Mouse (Mus musculus): ENCODE data around the gene Tada3. TPM values are rescaled to one million over a fixed set of nuclear protein-coding genes. Genes with fewer than 3 reads are reported as not detected.
"Not testable (repeated sequence)": the region's sequence is repeated elsewhere in the genome, so short reads cannot be mapped to it uniquely, and the experiment has no call there.

Tada3 gene
- polyA plus RNA-seq, 1 experiment from 2014 or later = 74.7 TPM

DNA sequence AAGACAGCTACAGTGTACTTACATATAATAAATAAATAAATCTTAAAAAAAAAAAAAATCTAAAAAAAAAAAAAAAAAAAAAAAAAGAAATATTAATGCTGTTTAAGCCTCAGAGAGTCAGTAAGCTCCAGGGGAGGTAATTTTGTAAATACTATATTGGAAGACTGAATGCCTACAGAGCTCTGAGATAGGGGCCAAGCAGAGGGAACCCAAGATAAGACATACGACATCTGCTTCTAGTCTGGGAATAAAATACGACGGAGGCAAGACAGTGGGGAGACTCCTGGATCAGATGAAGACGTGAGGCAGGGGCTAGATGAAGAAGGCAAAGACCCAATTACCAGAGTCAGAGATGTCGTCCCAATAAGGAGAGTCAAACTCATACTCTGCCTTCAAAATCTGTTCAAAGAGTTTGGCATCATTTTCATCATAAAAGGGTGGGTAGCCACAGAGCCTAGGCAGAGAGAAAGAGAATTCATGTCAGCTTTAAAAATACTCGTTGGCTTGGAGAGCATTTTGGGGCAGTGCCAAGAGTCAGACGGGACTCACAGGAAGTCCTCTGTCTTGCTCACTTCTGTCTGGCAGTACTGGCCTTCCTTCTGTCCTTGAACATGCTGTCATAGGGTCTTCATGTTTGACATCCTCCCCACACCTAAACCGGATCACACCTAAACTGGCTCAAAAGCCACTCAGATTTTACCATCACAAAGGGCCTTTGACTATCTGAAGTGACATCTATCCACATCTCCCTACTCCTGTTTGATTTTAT lies 40.6 kb downstream of the Tada3 start:
- peaks cover 67% of the 10 kb centered on the region for H3K36me3 ChIP-seq
- H3K4me3 ChIP-seq (replicated peaks) = no peak overlapping the region
- no peak overlapping the region for H3K4me2 ChIP-seq (replicated peaks)
- no peaks in the 10 kb centered on the region for H3K9me3 ChIP-seq
- WGBS = 73% methylated on average over 8 of the region's 8 CpGs
- ATAC-seq = no peak
- no peaks in the 10 kb centered on the region for H3K27me3 ChIP-seq
- H3K9ac ChIP-seq (replicated peaks) = no peak overlapping the region
- H3K4me1 ChIP-seq (replicated peaks) = peaks cover 10% of the 10 kb centered on the region
- no peak overlapping the region for H3K27ac ChIP-seq

GRCm38 (mm10) chr6:113334216-113334615 lies 43.5 kb downstream of the Tada3 start:
- Histone ChIP-seq H3K27ac (no peak overlapping the region), H3K4me1 (replicated peaks) (0 out of 2 replicates have a peak, but pooled peaks cover 4% of the 10 kb centered on the region), H3K36me3 (peaks cover 72% of the 10 kb centered on the region), H3K27me3 (no peaks in the 10 kb centered on the region), H3K9me3 (no peaks in the 10 kb centered on the region), H3K4me3 (replicated peaks) (no peak overlapping the region), H3K4me2 (replicated peaks) (no peak overlapping the region), H3K9ac (replicated peaks) (no peak overlapping the region)
- 85% methylated on average over 6 of the region's 6 CpGs for WGBS
- ATAC-seq = no peak

DNA sequence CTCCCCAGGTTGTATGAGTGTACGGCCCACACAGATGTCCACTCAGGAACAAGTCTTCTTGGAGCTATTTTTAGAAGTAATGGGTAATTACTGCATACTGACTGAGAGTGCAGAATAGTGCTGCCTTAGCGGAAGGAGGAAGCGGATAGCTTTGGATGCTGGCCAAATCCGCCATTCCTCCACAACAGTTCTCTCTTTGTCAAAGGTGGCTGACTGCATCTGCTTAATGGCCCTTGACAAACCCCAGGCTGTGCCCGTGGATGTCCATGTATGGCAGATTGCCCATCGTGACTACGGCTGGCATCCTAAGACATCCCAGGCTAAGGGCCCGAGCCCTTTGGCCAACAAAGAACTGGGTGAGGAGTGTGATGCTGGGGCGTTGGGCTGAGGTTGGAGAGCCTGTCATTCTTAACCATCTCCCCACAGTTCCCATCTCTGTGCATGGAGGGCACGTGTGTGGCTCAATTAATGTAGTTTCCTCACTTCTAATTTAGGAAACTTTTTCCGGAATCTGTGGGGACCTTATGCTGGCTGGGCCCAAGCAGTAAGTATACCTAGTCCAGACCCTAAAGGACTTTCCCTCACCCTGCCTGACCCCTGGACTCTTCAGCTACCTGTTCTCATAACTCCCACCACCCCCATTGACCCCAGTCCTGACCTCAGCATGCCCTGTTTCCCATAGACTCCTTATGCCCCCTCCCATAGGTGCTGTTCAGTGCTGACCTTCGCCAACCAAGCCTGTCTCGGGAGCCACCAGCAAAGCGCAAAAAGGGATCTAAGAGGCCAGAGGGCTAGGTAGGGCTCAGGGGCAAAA lies 44.3 kb downstream of the Tada3 start:
- Histone ChIP-seq H3K9ac (replicated peaks) (no peak overlapping the region), H3K27ac (peak overlapping the region; percentile 39; the same call in 1 of the 2 replicates), H3K36me3 (peaks cover 63% of the 10 kb centered on the region), H3K27me3 (no peaks in the 10 kb centered on the region), H3K4me2 (replicated peaks) (no peak overlapping the region), H3K4me1 (replicated peaks) (0 out of 2 replicates have a peak, but pooled peaks cover 4% of the 10 kb centered on the region), H3K9me3 (no peaks in the 10 kb centered on the region), H3K4me3 (replicated peaks) (no peak overlapping the region)
- peak; percentile 56 for ATAC-seq
- 76% methylated on average over 14 of the region's 14 CpGs for WGBS

DNA sequence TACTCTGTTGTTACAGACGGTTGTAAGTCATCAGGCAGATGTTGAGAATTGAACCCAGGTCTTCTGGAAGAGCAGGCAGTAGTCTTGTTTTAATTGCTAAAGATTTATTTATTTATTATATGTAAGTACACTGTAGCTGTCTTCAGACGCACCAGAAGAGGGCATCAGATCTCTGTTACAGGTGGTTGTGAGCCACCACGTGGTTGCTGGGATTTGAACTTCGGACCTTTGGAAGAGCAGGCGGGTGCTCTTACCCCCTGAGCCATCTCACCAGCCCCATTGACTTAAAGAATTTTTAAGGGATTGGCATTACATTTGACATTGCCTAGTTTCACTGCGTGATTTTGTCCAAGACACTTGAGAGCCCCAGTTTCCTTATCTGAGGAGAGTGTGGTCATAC lies 44.9 kb downstream of the Tada3 start:
- not testable (repeated sequence) for H3K9me3 ChIP-seq; H3K4me1 ChIP-seq (replicated peaks); H3K27me3 ChIP-seq; H3K4me2 ChIP-seq (replicated peaks); H3K9ac ChIP-seq (replicated peaks); H3K4me3 ChIP-seq (replicated peaks); H3K27ac ChIP-seq; ATAC-seq
- H3K36me3 ChIP-seq = peaks cover 57% of the 10 kb centered on the region
- 81% methylated on average over 6 of the region's 6 CpGs for WGBS

GRCm38 (mm10) chr6:113331721-113332120 lies 46.0 kb downstream of the Tada3 start:
- peaks cover 54% of the 10 kb centered on the region for H3K36me3 ChIP-seq
- WGBS = 93% methylated on average over 11 of the region's 11 CpGs

DNA sequence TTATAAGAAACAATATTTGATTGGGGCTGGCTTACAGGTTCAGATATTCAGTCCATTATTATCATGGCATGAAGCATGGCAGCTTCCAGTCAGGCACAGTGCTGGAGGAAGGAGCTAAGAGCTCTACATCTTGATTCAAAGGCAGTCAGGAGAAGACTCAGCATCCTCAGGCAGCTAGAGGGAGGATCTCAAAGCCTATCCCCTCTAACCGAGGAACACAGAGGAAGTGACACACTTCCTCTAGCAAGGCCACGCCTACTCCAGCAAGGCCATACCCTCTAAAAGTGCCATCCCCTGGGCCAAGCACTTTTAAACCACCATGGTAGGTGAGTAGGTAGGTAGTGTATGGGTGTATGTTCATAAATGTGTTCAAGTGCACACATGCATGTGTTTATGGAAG lies 47.1 kb downstream of the Tada3 start:
- H3K9me3 ChIP-seq = no peaks in the 10 kb centered on the region
- H3K4me3 ChIP-seq (replicated peaks) = no peak overlapping the region
- H3K4me2 ChIP-seq (replicated peaks) = no peak overlapping the region
- ATAC-seq = no peak
- H3K27me3 ChIP-seq = no peaks in the 10 kb centered on the region
- no peak overlapping the region for H3K27ac ChIP-seq
- H3K9ac ChIP-seq (replicated peaks) = no peak overlapping the region
- H3K36me3 ChIP-seq = peaks cover 44% of the 10 kb centered on the region
- WGBS = 64% methylated on average over 2 of the region's 2 CpGs
- peaks cover 17% of the 10 kb centered on the region for H3K4me1 ChIP-seq (replicated peaks)

More at GRCm38 (mm10) chr6:113331721-113332120, 46.0 kb downstream of the Tada3 start:
- no peak overlapping the region for H3K27ac ChIP-seq
- no peak overlapping the region for H3K4me2 ChIP-seq (replicated peaks)
- H3K9me3 ChIP-seq = no peaks in the 10 kb centered on the region
- H3K9ac ChIP-seq (replicated peaks) = no peak overlapping the region
- no peaks in the 10 kb centered on the region for H3K27me3 ChIP-seq
- H3K4me3 ChIP-seq (replicated peaks) = no peak overlapping the region
- H3K4me1 ChIP-seq (replicated peaks) = peaks cover 10% of the 10 kb centered on the region
- ATAC-seq = no peak

- Histone ChIP-seq H3K36me3 (peaks cover 34% of the 10 kb centered on the region), H3K4me1 (replicated peaks) (peaks cover 20% of the 10 kb centered on the region), H3K9ac (replicated peaks) (no peak overlapping the region), H3K27me3 (no peaks in the 10 kb centered on the region), H3K27ac (no peak overlapping the region), H3K4me3 (replicated peaks) (no peak overlapping the region), H3K4me2 (replicated peaks) (no peak overlapping the region), H3K9me3 (no peaks in the 10 kb centered on the region)
- WGBS = 89% methylated on average over 1 of the region's 1 CpGs
- ATAC-seq = no peak
Measured at GRCm38 (mm10) chr6:113329396-113329795, 48.3 kb downstream of the Tada3 start.

- peak within 1 kb of the TSS; percentile 79 for H3K4me2 ChIP-seq (replicated peaks)
- H3K4me3 ChIP-seq (replicated peaks) = peak within 1 kb of the TSS; percentile 56
- ATAC-seq = peak; percentile 99
- H3K4me1 ChIP-seq (replicated peaks) = peaks cover 16% of the 10 kb centered on the region
- H3K9ac ChIP-seq (replicated peaks) = peak within 1 kb of the TSS; percentile 79
- H3K27me3 ChIP-seq = no peaks in the 10 kb centered on the region
- under 1% methylated on average over 52 of the region's 52 CpGs for WGBS
- peak within 1 kb of the TSS; percentile 85 for H3K27ac ChIP-seq
- no peaks in the 10 kb centered on the region for H3K9me3 ChIP-seq
- peaks cover 39% of the 10 kb centered on the region for H3K36me3 ChIP-seq
Measured at GRCm38 (mm10) chr6:113326533-113327315, 51.0 kb downstream of the Tada3 start, which contains the start of gene Ogg1. Ogg1 (plus strand) TSS chr6:113326972.

Small RNA genes within 50 kb of the gene (microRNA-seq; reads per million reads assigned to microRNA genes)
- not detected for gene Gm24387

Other genes starting within 250 kb of the Tada3 start
- 55.0 and 55.5 TPM in 2 replicates for gene Lhfpl4, start 182.5 kb downstream of the Tada3 start, polyA plus RNA-seq (2015; fragmentation: Nextera tagmentation; extraction: Ambion mirVana)
- 40.4 and 45.0 TPM in 2 replicates for gene Mtmr14, start 140.0 kb downstream of the Tada3 start, polyA plus RNA-seq (2015; fragmentation: Nextera tagmentation; extraction: Ambion mirVana)
- gene Cpne9, start 95.6 kb downstream of the Tada3 start, polyA plus RNA-seq (2015; fragmentation: Nextera tagmentation; extraction: Ambion mirVana) = 0.58 and 0.71 TPM in 2 replicates
- gene Brpf1, start 70.7 kb downstream of the Tada3 start, polyA plus RNA-seq (2015; fragmentation: Nextera tagmentation; extraction: Ambion mirVana) = 19.4 and 21.4 TPM in 2 replicates
- 9.5 and 9.9 TPM in 2 replicates for gene Ogg1, start 50.9 kb downstream of the Tada3 start, polyA plus RNA-seq (2015; fragmentation: Nextera tagmentation; extraction: Ambion mirVana)
- 79.4 and 81.4 TPM in 2 replicates for gene Camk1, start 33.9 kb downstream of the Tada3 start, polyA plus RNA-seq (2015; fragmentation: Nextera tagmentation; extraction: Ambion mirVana)
- gene Arpc4, start 232 bp upstream of the Tada3 start, polyA plus RNA-seq (2015; fragmentation: Nextera tagmentation; extraction: Ambion mirVana) = 393 and 407 TPM in 2 replicates
- gene Ttll3, start 11.4 kb upstream of the Tada3 start, polyA plus RNA-seq (2015; fragmentation: Nextera tagmentation; extraction: Ambion mirVana) = 10.8 and 11.4 TPM in 2 replicates
- 20.8 and 23.0 TPM in 2 replicates for gene Rpusd3, start 41.5 kb upstream of the Tada3 start, polyA plus RNA-seq (2015; fragmentation: Nextera tagmentation; extraction: Ambion mirVana)
- gene Cidec, start 57.9 kb upstream of the Tada3 start, polyA plus RNA-seq (2015; fragmentation: Nextera tagmentation; extraction: Ambion mirVana) = 0.12 TPM in 1 of 2 replicates, not detected in the other
- 84.3 and 87.6 TPM in 2 replicates for gene Jagn1, start 64.7 kb upstream of the Tada3 start, polyA plus RNA-seq (2015; fragmentation: Nextera tagmentation; extraction: Ambion mirVana)
- 0.13 TPM in 1 of 2 replicates, not detected in the other for gene Il17re, start 80.6 kb upstream of the Tada3 start, polyA plus RNA-seq (2015; fragmentation: Nextera tagmentation; extraction: Ambion mirVana)
- 0.96 and 1.4 TPM in 2 replicates for gene Il17rc, start 93.5 kb upstream of the Tada3 start, polyA plus RNA-seq (2015; fragmentation: Nextera tagmentation; extraction: Ambion mirVana)
- gene Creld1, start 105.4 kb upstream of the Tada3 start, polyA plus RNA-seq (2015; fragmentation: Nextera tagmentation; extraction: Ambion mirVana) = 49.4 and 56.5 TPM in 2 replicates
- 5.2 and 6.0 TPM in 2 replicates for gene Prrt3, start 124.0 kb upstream of the Tada3 start, polyA plus RNA-seq (2015; fragmentation: Nextera tagmentation; extraction: Ambion mirVana)
- gene Emc3, start 153.8 kb upstream of the Tada3 start, polyA plus RNA-seq (2015; fragmentation: Nextera tagmentation; extraction: Ambion mirVana) = 95.3 and 99.6 TPM in 2 replicates
- gene Fancd2, start 153.8 kb upstream of the Tada3 start, polyA plus RNA-seq (2015; fragmentation: Nextera tagmentation; extraction: Ambion mirVana) = 4.2 and 4.5 TPM in 2 replicates
- gene Fancd2os, start 222.8 kb upstream of the Tada3 start, polyA plus RNA-seq (2015; fragmentation: Nextera tagmentation; extraction: Ambion mirVana) = not detected in 2 replicates
- 227 and 229 TPM in 2 replicates for gene Brk1, start 226.9 kb upstream of the Tada3 start, polyA plus RNA-seq (2015; fragmentation: Nextera tagmentation; extraction: Ambion mirVana)
- 60.2 and 60.6 TPM in 2 replicates for gene Vhl, start 246.1 kb upstream of the Tada3 start, polyA plus RNA-seq (2015; fragmentation: Nextera tagmentation; extraction: Ambion mirVana)

All from midbrain, embryonic 13.5 days (tissue).